Mouse (Mus musculus) cerebellum, adult 18-20 months (tissue): ENCODE measurements at regions not wholly inside any gene's neighbourhood (a gene's known extent, or its start where the extent isn't known, plus 50 kb on each side); places are given as distances from the start of the nearest gene placed in this dataset.

Source experiments
- DNase-seq, 2 experiments: peaks; one replicate each; pipeline ENCODE4 v3.0.0; 2021

DNA sequence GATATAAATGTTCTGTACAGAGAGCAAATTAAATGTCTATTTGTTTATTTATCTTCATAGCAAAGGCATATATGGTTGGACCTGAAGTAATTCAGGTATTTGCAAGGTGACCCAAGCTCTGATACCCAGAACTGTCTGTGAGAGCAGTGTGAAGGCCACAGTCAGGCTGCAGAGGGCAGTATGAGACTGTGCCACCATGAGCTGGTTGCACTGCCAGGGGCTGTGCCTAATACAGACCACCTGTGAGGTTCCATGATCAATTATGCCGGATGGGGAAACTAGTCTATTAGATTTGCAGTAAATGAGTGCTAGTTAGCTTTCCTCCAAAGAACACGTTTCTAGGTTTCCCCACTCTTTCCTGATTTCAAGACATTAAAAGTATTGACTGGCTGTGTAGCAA lies 207.5 kb downstream of the C1d start:
- no peak for DNase-seq

DNA sequence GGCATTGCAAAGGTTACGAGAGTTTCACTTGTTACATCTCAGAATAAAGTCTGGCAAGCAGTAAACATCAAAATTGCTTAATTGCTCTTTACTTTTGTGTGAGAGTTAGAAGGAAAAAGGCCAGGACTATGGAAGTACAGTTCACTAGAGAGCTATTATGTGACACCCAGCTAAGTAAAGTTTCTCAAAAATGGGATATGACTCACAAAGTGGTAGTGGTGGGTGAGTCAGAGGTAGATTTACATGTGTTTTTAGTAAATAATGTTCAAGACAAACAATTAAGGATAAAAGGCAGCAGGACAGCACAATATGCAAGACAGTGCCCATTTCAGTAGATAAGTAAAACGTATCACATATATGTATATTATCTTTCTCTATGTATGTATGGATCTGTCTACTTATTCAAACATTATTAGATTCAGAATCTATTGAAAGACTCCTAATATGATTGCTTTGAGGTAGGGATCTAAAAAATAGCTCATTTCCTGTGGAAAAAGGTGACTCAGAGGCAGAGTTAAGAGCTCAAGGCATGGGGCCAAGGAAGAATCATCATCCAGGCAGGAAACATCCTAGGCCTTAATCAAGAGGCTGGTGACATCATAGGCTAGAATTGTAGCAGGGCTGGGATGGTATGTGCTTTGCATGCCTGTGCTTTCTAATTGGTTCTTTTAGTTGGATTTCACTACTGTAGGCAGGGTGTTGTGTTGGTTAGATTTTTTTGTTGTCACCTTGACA lies 211.2 kb downstream of the C1d start:
- no peak for DNase-seq

DNA sequence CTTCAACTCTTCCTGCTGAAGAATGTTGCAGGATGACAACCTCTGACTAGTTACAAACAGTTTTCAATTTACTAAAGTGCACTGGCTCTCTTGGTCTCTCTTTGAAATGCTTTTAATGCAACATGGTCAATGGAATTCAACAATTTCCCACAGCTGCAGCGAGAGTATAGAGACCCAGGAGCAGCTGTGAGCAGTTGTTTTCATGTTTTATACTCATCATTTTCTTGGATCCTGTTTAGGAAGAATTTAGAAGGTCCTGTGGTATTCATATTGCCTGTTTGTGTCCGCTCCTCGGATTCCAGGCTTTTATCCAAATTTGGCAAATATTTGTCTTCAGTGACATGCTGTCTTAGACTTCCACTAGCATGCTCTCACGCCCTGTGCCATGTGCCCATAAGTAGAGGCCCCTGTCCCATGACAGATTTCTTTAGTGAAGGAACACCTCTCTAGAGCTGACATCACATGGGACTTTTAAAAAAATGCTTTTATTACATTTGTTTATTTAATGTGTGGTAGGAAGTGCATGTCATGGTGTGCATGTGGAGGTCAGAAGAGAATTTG lies 224.1 kb downstream of the C1d start:
- DNase-seq = no peak

DNA sequence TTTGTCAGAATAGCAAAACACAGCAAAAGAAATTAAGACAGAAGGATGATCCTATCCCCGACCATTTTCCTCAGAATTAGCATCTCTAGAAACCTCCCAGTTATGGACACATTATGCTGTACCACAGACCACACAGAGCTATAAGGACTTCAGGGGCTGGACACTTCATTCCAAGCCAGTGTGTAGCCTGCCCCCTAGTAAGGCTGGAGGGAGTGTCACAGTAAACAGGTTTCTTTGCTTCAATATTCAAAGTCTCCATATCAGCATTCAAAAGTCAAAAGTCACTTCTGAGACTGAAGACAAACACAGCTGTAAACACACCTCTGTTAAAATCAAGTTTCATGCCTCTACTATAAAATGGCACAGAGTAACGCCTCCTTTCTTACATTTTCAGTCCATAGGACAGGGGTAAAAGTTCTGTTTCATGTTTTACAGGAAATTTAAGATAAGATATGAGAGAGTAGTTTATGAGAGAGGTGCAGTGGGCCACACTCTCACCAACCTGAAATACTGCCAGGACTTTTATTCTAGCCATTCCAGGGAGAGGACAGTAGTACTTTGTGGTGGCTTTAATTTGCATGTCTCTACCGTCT lies 226.6 kb downstream of the C1d start:
- DNase-seq = no peak

DNA sequence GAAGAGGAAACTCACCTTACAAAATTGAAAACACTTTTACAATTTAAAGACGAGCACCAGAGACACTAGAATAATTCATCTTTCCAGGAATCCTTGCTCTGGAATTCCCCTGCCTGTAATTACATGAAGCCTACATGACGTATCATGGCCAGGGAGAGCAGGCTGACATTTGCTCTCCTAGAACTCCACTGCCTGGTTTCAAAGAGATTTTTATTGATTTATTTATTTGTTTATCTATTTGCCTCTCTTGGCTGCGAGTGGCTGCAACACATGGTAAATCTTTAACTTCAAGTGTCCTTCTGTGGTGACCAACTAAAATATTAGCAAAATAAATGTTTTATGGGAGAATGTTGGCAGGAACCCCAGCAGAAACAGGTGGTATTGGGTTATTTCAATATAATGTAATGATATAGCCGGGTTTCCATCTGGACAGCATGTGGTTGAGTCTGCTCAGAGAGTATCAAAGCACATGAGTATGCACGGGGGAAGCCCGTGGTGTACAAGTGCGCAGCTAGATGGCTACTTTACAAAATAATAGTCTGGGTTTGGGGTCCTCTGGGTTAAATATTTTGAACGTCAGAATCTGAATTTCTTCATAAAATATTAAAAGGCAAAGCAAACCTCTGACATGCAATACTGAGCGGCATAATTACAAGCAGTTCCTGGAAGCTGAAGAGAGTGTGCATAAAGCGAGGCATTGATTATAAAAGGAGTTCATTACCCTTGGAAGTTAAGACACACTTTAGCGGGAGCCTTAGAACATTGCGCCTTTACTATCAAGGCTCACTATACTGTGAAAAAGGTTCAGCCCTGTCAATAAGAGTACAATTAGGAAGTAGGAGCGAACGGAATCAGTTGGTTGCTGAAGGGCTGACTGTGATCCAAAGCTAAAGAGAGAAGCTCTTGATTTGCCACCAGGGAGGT lies 244.0 kb downstream of the C1d start:
- DNase-seq = no peak

DNA sequence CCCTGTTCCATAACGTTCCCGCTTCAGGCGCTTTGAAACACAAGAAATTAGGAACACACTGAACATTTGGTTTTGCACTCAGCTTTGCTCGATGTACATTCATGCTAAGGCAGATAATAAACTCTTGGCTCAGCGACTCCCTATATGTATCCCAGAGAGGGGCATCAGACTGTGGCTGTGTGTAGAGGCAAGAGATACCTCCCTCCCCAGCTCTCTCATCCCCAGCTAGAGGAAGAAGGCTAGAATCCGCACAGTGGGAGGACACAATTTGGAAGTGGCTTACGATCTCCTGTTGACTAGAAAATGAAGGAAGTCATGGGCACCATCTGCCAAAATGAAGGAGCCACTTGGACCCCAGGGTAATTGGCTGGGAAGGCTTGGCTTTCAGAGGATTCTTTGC lies 244.7 kb downstream of the C1d start:
- DNase-seq = no peak

DNA sequence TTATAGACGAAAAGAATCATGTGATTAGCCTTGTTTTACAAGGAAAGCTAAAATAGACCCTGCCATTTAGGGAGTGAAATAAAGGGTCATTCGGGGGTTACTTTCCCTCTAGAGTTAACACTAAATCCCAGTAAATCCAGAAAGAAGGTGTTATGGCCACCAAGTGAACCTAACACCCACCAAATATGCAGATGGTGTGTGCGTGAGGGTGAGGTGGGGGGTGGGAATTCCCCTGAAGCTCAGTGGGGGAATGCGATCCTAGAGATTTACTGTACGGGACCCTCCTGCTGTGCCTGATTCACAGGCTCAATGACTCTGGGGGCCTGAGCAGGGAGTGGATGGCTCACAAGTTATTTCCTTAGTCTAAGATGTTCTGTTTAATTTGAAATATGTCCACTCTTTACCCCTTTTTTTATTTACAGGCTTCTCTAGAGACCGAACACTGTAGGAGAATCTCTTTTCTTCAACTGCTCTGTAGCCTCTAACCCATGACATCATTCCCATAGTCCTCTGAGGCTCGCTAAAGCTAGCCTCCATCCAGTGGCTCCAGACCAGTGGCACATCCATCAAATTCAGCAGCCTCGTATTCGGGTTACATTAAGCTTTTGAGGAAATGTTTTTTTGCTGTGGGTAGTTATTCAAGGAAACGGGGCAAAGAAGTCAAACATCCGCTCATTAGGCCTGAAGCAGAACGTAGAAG lies 265.0 kb downstream of the C1d start:
- no peak for DNase-seq

DNA sequence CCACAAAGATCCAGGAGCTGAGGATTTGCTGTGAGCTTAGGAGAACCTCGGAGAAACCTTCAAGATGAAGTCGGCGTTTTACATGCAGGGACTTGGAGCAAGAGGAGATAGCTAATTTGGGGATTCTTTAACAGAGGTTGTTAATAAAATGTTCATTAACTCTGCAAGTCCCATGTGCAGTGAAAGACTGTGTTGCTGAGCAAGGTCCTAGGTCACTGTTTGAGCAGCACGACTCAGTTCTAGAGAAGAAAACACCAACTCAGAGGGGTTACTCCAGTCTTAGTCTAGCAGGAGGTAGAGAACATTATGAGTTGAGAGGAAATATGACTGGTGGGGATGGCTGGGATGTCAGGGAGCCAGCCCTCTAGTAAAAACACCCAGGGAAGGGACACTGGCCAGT lies 265.9 kb downstream of the C1d start:
- DNase-seq = no peak

DNA sequence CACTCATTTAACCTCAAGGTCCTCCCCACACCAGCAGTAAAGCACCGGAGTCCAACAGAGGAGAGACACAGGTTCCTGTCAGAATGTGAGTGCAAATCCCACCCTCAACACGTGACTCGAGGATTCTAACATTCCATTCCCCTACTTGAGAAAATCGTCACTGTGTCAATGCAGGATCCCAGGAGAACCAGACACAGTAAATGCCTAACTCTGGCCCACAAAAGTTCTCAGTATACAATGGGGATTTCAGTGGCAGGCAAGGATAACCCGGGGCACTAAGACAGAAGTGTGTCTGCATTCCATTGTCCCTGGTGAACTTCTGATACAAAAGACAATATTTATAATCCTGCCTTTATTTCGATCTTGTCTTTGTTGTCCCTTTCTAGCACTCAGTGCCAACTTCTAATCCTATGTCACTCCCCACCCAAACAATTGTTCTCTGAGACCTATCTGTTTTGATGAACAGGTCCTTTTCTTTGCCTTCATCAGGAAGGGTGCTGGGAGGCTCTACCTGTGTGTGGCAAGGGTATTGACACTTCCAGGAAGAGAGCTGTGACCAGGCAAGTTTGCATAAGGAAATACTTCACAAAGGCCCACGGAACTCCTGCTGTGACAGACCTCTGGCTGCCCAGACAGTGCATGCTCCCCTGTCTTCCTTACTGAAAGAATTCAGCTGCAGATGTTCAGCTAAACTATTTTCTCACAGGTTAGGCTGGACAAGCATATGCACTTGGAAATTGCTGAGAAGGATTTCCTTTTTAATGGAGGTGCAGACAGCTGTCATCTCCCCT lies 267.8 kb downstream of the C1d start:
- no peak for DNase-seq

DNA sequence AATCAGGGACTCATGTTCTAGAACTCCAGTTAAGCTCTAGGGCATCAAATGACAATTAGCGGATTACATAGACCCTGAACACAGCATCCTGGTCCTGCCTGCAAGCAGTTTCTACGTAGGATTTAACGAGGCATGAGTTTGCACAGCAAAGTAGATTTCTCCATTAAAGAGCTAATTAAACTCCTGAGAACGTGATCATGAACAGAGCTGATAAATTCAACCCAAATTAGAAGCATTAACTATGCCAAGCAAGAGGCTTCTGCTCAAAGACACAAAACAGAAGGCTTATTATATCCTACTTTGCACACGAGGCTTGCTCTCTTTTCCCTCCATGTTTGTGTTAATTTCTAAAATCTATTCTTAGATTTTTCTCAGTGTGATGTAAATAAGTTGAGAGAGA lies 269.1 kb downstream of the C1d start:
- no peak for DNase-seq

DNA sequence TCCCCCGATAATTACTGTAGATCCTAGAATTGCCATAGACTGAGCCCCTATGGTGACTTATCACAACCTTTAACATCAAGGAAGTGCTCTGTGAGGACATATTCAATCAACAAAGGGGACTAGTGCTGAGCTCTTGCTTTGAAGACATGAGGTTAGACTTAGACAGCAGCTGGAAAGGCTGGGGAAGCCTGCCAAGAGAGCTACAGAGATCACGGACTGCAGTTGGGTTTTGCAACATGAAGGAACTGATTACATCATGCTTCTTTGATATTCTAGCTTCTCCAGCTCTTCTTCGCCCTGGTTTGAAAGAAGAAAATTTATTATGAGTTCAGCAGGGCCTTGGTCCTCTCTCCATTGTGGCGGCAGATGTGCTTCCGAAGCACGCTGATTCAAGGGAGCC lies 271.2 kb downstream of the C1d start:
- no peak for DNase-seq

DNA sequence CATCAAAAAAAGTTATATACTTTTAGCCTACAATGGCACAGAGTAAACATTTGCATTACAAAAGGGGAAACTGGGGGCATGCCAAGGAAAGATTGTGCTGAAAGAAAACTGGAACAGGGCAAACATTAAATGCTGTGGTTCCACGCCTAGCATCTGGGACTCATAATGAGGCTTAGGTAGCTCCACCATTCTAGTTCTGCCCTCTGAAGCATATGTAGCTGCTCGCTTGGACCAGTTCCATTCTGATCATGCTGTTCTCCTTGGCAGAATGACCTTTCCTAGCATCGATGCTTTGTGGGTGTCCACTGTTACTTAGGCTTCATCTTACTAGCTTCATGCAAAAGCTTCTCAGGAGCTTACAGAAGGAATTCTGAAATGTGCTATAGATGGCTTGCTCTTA lies 276.3 kb downstream of the C1d start:
- no peak for DNase-seq

DNA sequence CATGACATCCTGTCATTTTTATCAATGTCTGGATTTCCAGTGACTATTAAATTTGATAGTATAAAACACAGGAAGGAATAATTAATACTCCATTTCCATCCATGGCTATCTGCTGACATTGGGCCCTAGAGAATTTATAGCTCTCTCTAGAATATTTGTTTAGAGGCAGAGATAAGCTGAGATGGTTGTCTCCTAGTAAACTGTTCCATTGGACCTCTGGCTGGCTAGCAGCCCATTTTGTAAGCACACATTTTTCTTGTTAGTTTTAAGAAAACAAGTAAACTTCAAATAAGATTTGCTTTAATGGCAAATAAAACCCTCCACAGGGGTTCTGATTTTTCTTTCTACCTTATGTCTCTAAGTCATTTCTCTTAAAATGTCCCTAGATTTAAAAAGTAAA lies 288.9 kb downstream of the C1d start:
- no peak for DNase-seq

DNA sequence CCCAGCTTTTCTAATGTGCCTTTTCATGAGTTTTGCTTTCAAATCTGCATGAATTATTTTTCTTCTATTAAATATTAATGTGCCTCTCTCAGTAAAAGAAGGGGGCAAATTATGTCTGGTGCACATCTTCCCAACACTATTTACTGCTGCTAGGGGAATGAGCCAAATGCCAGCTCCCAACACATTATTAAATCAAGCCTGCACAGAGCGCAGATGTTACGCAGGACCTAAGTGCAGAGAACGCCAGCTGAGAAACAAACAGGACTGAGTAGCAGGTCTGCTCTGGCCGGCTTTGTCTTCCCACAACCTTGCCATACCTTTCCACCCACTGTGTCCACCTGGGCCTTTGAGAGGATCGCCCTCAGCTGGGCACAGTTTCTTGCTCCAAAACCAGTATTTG lies 291.8 kb downstream of the C1d start:
- no peak for DNase-seq

DNA sequence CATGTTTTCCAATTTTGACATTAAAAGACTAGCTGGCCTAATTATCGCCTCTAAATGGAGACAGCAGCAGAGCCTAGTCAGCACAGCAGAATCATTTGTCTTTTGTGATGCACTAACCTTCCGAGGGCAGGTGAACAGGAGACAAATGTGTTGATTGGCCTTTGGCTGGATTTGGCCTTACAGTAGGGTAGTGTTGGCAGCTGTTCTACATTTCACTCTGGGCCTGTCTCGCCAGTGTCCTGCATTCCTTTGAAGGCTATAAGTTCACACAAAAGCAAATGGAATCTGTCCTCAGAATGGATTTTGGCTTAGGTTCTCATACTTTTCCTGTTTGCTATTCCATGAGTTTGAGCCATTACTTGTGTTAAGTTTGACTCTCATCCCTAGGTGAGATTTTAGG lies 297.9 kb downstream of the C1d start:
- no peak for DNase-seq

DNA sequence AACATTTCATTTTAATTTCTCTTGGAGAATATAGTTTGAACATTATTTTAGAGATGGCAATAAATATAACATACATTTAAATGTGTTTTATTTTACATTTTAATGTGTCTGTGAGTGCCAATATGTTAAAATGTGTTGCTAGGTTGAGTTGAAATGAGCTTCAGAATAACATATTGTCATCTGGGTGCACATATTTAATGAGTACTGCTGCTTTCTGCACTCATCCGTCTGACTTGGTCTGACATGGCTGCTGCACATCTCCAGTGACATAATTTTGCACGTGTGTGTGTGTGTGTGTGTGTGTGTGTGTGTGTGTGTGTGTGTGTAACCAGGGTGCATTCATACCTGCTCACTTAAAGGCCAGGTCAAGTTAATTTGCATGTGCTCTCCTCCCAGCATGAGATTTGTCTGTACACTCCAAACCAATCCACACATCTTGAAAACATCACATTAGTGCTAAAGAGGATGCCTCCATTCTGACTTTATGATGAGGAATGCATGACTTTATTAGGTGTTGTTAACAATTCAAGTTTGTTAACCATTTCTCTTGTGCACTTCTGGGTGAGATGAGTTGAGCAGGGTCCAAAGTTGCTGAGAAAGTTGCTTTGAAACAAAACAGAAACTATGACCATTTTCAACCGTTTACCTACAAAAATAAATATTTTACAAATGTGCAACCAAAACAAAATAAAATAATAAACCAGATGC lies 334.6 kb downstream of the C1d start:
- no peak for DNase-seq

DNA sequence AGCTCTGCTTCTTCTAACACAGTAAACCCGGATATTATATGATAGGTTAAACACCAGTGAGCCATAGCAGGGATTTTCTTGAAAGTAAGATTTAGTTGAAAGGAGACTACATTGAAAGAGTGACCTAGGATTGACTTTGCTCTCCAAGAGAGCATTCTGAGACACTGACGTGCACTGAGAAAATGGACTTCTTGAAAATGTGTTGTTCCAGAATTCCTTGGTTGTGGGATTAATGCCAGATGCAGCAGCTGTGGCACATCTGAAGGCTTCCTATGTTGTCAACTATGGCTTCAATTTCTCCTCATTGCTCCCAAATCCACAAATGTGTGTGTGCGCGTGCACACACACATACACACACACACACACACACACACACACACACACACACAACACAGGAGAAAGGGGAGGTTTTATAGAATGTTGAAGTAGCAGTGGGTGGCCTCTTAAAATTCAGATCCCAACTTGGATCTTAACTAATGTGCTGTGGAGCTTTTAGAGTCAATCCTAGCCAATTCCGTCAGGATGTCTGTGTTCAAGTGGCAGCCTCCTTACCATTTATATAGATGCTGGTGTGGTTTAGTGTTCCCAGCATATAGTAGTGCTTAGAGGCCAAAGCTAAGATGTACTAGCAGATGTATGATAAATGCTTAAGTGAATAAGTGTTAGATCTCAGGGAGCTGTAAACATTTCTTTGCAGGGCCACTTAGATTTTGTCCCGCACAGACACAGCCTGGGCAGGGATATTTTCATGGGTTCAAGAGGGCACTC lies 346.5 kb downstream of the C1d start:
- DNase-seq = no peak

DNA sequence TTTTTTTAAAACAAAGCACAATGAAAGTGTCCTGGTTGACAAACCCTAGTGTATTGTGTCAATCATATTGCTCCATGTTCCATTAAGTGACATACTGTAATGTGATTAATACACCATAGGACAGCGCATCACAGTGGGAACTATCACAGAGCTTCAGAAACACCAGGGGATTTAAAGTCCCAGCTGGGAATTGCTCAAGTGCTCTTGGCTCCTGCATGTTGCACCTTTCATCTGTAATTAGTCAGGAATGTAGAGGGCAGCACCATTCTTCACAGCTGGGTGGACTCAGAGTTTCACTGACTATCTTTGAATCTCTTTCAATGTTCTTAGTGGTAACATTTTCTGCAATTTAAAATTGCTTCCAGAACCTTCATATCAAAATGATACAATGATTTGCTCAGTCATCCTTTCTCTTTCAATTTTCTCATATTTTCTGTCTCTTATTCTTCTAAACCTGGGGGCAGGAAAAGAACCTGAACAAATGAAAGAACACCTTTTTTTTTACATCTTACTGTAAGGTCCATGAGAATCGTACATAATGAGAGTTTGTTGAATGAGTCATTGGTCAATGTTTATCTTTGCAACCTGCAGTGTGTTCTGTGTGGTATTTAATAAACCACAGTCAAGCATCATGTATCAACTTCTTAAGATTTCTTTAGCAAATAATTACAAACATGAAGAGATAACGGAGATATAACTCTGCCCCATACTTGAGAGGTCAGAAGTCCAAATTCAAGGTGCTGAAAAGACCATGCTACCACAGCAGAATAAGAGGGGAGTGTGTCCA lies 333.0 kb downstream of the Etaa1 start:
- no peak for DNase-seq

DNA sequence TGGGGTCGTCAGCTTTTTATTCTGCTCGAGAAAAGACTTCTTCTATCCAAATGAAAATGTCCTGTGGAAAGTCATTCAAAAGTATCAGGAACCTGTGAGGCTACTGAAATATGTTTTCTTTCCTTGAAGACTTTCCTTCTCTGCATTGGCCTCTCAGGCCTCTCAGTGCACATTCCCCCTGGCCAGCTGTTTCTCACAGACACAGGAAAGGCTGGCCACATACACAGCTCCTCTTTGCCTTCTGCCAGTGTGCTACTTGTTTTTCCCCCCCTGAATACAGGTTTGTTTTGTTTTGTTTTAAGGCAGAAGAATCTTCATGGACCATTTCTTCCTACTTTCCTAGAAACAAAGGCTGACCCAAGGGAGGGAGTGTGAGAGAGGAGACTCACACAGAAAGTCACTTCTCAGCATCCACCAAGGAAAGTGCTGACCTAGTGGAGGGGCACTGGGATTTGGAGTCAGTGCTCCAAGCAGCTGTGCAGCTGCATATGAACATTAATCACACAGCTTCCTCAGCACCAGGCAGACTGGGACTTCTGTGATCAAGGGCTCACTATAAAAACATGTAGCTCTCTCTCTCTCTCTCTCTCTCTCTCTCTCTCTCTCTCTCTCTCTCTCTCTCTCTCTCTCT lies 324.0 kb downstream of the Etaa1 start:
- DNase-seq = no peak
